Mouse (Mus musculus): ENCODE measurements at regions not wholly inside any gene's neighbourhood (a gene's known extent, or its start where the extent isn't known, plus 50 kb on each side); places are given as distances from the start of the nearest gene placed in this dataset.

DNA sequence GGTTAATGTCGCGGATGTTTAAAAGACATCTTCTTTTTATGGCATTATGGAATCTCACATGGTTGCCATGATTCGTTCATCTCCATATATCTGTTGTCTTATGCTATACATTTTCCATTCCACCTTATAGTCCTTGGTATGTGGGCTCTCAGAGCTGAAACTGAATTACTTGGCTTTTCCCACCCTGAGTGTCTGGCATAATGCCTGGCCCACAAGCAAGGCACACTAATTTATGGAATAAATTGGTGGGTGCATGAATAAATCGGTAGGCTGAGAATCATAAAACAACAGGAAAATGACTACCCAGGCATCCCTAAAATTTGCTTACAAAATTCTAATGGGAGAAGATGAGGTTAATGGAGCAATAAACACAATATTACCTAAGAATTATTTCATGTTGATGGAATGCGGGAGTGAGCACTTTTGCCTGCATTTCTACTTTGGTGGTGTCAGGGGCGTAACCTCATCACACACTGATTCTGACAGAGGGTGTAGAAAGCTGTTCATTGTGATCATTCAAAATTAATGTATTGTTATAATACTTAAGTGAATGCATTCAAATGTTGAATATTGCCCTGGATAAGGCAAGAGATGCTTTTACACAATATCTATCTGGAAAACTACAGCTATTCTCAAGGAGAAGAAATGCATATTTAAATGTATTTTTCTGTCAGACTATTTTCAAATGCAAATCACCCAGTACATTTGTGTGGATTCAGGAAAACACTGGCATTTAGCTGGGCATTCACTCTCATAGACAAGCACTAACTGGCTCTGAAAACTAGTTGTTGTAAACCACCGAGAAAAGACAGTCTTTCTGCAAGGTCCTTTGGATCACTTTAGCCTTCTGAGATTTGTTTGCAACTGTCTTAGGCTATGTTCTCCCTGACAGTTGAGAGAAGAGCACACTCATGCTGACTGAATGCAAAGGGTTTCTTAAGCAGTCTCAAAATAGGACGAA, 190.1 kb downstream of the Pcdh18 start:
- no peak for DNase-seq (ENCODE audit: low spot score)
- Histone ChIP-seq H3K27me3 (ENCODE audit: control insufficient read depth, insufficient read depth, low read length) (no peaks in the 10 kb centered on the region), H3K9me3 (ENCODE audit: control insufficient read depth, low read length) (no peaks in the 10 kb centered on the region), H3K9ac (ENCODE audit: low read length) (no peak overlapping the region), H3K4me3 (ENCODE audit: low read depth, low read length) (no peak overlapping the region), H3K27ac (replicated peaks) (no peak overlapping the region), H3K36me3 (ENCODE audit: control insufficient read depth, insufficient read depth, low read length) (no peaks in the 10 kb centered on the region), H3K4me2 (replicated peaks; ENCODE audit: low read depth) (no peak overlapping the region), H3K4me1 (replicated peaks; ENCODE audit: control insufficient read depth, insufficient read depth) (no peaks in the 10 kb centered on the region)
- no peak for ATAC-seq (ENCODE audit: low FRiP score, low TSS enrichment)
- 86% methylated on average over 8 of the region's 8 CpGs for WGBS
- TF ChIP-seq EP300 (optimal IDR thresholded peaks at IDR 0.05) (no peak), CTCF (IDR thresholded peaks at IDR 0.05; ENCODE audit: low read depth) (no peak)

DNA sequence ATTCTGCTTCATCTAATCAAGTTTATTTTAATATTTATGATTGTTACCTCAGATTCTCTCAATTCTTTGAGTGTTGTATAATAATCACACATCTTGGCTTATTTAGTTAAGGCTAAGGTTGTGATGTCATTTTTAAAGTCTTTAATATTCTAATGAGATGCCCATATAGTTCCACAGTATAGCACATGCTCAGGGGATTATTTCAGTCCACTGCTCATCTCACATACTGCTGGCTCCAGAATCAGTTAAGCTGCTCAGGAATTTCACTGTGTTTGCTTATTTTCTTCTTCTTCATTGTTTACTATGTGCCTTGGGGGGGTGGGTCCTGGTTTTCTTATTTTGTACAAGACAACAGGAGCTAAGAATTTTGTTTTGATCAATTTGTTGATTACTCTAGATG, 229.5 kb downstream of the Pcdh18 start:
- Histone ChIP-seq H3K27me3 (ENCODE audit: control insufficient read depth, insufficient read depth, low read length) (no peaks in the 10 kb centered on the region), H3K9me3 (ENCODE audit: control insufficient read depth, low read length) (no peaks in the 10 kb centered on the region), H3K27ac (replicated peaks) (no peak overlapping the region), H3K4me2 (replicated peaks; ENCODE audit: low read depth) (no peak overlapping the region), H3K36me3 (ENCODE audit: control insufficient read depth, insufficient read depth, low read length) (no peaks in the 10 kb centered on the region), H3K4me1 (replicated peaks; ENCODE audit: control insufficient read depth, insufficient read depth) (no peaks in the 10 kb centered on the region), H3K9ac (ENCODE audit: low read length) (no peak overlapping the region), H3K4me3 (ENCODE audit: low read depth, low read length) (no peak overlapping the region)
- DNase-seq (ENCODE audit: low spot score), result no peak
- TF ChIP-seq EP300 (optimal IDR thresholded peaks at IDR 0.05), result no peak
- no peak for TF ChIP-seq CTCF (IDR thresholded peaks at IDR 0.05; ENCODE audit: low read depth)
- no peak for ATAC-seq (ENCODE audit: low FRiP score, low TSS enrichment)

- H3K9me3 ChIP-seq (ENCODE audit: control insufficient read depth, low read length), result no peaks in the 10 kb centered on the region
- no peaks in the 10 kb centered on the region for H3K27me3 ChIP-seq (ENCODE audit: control insufficient read depth, insufficient read depth, low read length)
- no peak for ATAC-seq (ENCODE audit: low FRiP score, low TSS enrichment)
- no peaks in the 10 kb centered on the region for H3K4me1 ChIP-seq (replicated peaks; ENCODE audit: control insufficient read depth, insufficient read depth)
- no peaks in the 10 kb centered on the region for H3K36me3 ChIP-seq (ENCODE audit: control insufficient read depth, insufficient read depth, low read length)
- no peak for TF ChIP-seq CTCF (IDR thresholded peaks at IDR 0.05; ENCODE audit: low read depth)
- TF ChIP-seq EP300 (optimal IDR thresholded peaks at IDR 0.05), result no peak
- H3K27ac ChIP-seq (replicated peaks), result no peak overlapping the region
- no peak overlapping the region for H3K4me2 ChIP-seq (replicated peaks; ENCODE audit: low read depth)
- DNase-seq (ENCODE audit: low spot score), result no peak
- 59% methylated on average over 2 of the region's 2 CpGs for WGBS
- no peak overlapping the region for H3K4me3 ChIP-seq (ENCODE audit: low read depth, low read length)
- H3K9ac ChIP-seq (ENCODE audit: low read length), result no peak overlapping the region
Measured at GRCm38 (mm10) chr3:49520088-49520487, 237.0 kb downstream of the Pcdh18 start.

- ATAC-seq (ENCODE audit: low FRiP score, low TSS enrichment) (no peak), DNase-seq (ENCODE audit: low spot score) (no peak)
- no peak for TF ChIP-seq CTCF (IDR thresholded peaks at IDR 0.05; ENCODE audit: low read depth)
- no peak for TF ChIP-seq EP300 (optimal IDR thresholded peaks at IDR 0.05)
- Histone ChIP-seq H3K4me1 (replicated peaks; ENCODE audit: control insufficient read depth, insufficient read depth) (no peaks in the 10 kb centered on the region), H3K27ac (replicated peaks) (no peak overlapping the region), H3K9ac (ENCODE audit: low read length) (no peak overlapping the region), H3K4me2 (replicated peaks; ENCODE audit: low read depth) (no peak overlapping the region), H3K27me3 (ENCODE audit: control insufficient read depth, insufficient read depth, low read length) (no peaks in the 10 kb centered on the region), H3K4me3 (ENCODE audit: low read depth, low read length) (no peak overlapping the region), H3K36me3 (ENCODE audit: control insufficient read depth, insufficient read depth, low read length) (no peaks in the 10 kb centered on the region), H3K9me3 (ENCODE audit: control insufficient read depth, low read length) (no peaks in the 10 kb centered on the region)
- WGBS, result 49% methylated on average over 6 of the region's 6 CpGs
Measured at GRCm38 (mm10) chr3:49504581-49504980, 252.5 kb downstream of the Pcdh18 start.

GRCm38 (mm10) chr3:49502351-49502750, 254.8 kb downstream of the Pcdh18 start:
- H3K9me3 ChIP-seq (ENCODE audit: control insufficient read depth, low read length), result no peaks in the 10 kb centered on the region
- no peaks in the 10 kb centered on the region for H3K27me3 ChIP-seq (ENCODE audit: control insufficient read depth, insufficient read depth, low read length)
- DNase-seq (ENCODE audit: low spot score) (no peak), ATAC-seq (ENCODE audit: low FRiP score, low TSS enrichment) (no peak)
- no peaks in the 10 kb centered on the region for H3K36me3 ChIP-seq (ENCODE audit: control insufficient read depth, insufficient read depth, low read length)
- no peak overlapping the region for H3K9ac ChIP-seq (ENCODE audit: low read length)
- H3K4me3 ChIP-seq (ENCODE audit: low read depth, low read length), result no peak overlapping the region
- H3K27ac ChIP-seq (replicated peaks), result no peak overlapping the region
- WGBS, result 43% methylated on average over 4 of the region's 4 CpGs
- TF ChIP-seq CTCF (IDR thresholded peaks at IDR 0.05; ENCODE audit: low read depth) (no peak), EP300 (optimal IDR thresholded peaks at IDR 0.05) (no peak)
- H3K4me1 ChIP-seq (replicated peaks; ENCODE audit: control insufficient read depth, insufficient read depth), result no peaks in the 10 kb centered on the region
- H3K4me2 ChIP-seq (replicated peaks; ENCODE audit: low read depth), result no peak overlapping the region

DNA sequence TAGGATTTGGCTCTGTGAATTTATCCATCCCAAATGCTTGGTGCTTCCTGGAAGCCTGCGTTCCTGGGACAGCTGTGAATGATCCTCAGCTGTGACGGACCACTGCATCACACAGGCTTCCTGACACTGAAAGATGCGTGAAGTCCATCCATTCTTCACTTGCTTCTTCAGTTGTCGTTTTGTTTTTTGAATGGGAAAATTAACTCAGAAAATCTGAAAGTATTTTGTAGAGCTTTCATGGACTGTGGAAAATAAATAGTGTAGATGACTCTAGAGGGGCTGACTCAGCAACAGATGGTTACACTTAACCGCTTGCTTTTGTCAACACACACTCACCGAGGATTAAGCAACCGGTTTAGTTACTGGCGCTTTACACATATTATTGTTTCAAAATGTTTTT, 272.0 kb downstream of the Pcdh18 start:
- ATAC-seq (ENCODE audit: low FRiP score, low TSS enrichment) (no peak), DNase-seq (ENCODE audit: low spot score) (no peak)
- H3K27ac ChIP-seq (replicated peaks), result no peak overlapping the region
- no peaks in the 10 kb centered on the region for H3K27me3 ChIP-seq (ENCODE audit: control insufficient read depth, insufficient read depth, low read length)
- H3K4me2 ChIP-seq (replicated peaks; ENCODE audit: low read depth), result no peak overlapping the region
- H3K36me3 ChIP-seq (ENCODE audit: control insufficient read depth, insufficient read depth, low read length), result no peaks in the 10 kb centered on the region
- no peaks in the 10 kb centered on the region for H3K4me1 ChIP-seq (replicated peaks; ENCODE audit: control insufficient read depth, insufficient read depth)
- no peak overlapping the region for H3K4me3 ChIP-seq (ENCODE audit: low read depth, low read length)
- no peak overlapping the region for H3K9ac ChIP-seq (ENCODE audit: low read length)
- no peaks in the 10 kb centered on the region for H3K9me3 ChIP-seq (ENCODE audit: control insufficient read depth, low read length)
- no peak for TF ChIP-seq EP300 (optimal IDR thresholded peaks at IDR 0.05)
- TF ChIP-seq CTCF (IDR thresholded peaks at IDR 0.05; ENCODE audit: low read depth), result no peak
- WGBS, result 40% methylated on average over 8 of the region's 8 CpGs
